Mouse (Mus musculus) small intestine, adult 2 months (tissue): Measurements from ENCODE around the gene Aebp2. TPM values are rescaled to one million over a fixed set of nuclear protein-coding genes. Genes with fewer than 3 reads are reported as not detected.
"Not testable (repeated sequence)": the region's sequence is repeated elsewhere in the genome, so short reads cannot be mapped to it uniquely, and the experiment has no call there.

ENCODE experiments used
- H3K27ac ChIP-seq: fragments of 200-500 bp; 2 replicates; pipeline ENCODE4 v1.5.1; 2012; ENCODE audit warnings: low read depth, low read length, control low read depth, inconsistent platforms; ENCODE audit not compliant: insufficient read depth
- H3K27me3 ChIP-seq: fragments of 200-500 bp; 2 replicates; pipeline ENCODE4 v1.6.1; 2012; ENCODE audit warnings: mild to moderate bottlenecking, moderate library complexity, low read length, inconsistent platforms; ENCODE audit not compliant: control insufficient read depth, insufficient read depth
- H3K36me3 ChIP-seq: fragments of 200-500 bp; 2 replicates; pipeline ENCODE4 v1.6.1; 2012; ENCODE audit warnings: mild to moderate bottlenecking, low read length, control low read depth, inconsistent platforms; ENCODE audit not compliant: control insufficient read depth, insufficient read depth
- H3K4me1 ChIP-seq: fragments of 200-500 bp; 2 replicates; pipeline ENCODE4 v1.6.1; 2012; ENCODE audit warnings: low read length, inconsistent platforms, mixed read lengths; ENCODE audit not compliant: control insufficient read depth, insufficient read depth, insufficient read length
- H3K4me3 ChIP-seq: fragments of 200-500 bp; 2 replicates; pipeline ENCODE4 v1.5.1; 2012; ENCODE audit warnings: low read depth, mild to moderate bottlenecking, control low read depth, inconsistent platforms, low read length, moderate library complexity
- CTCF ChIP-seq: fragments of 200-500 bp; IDR thresholded peaks from 2 replicates; pipeline ENCODE4 v1.5.1; 2012; ENCODE audit warnings: low read depth, mild to moderate bottlenecking, control low read depth, inconsistent platforms, low read length, moderate library complexity, mixed read lengths; ENCODE audit not compliant: insufficient replicate concordance, insufficient read length; ENCODE audit errors: extremely low read depth
- POLR2A ChIP-seq: fragments of 200-500 bp; IDR thresholded peaks from 2 replicates; pipeline ENCODE4 v1.6.1; 2012; ENCODE audit warnings: low read depth, mild to moderate bottlenecking, control low read depth, inconsistent platforms, low read length, moderate library complexity
- WGBS: fragments of 180-500 bp; shearing (Covaris S2); methylation state at CpG from one replicate; pipeline ENCODE4 v1.1.7; 2018; 5-methylcytosine and 5-hydroxymethylcytosine counted together
- polyA plus RNA-seq: library from polyadenylated mRNA; depleted of rRNA; stranded (reverse); fragments of >200 nt; gene quantifications from 2 replicates; pipeline ENCODE4 v1.2.3, GENCODE M21; 2012

Gene Aebp2
- polyA plus RNA-seq, 1 experiment, result 28.4 TPM

DNA sequence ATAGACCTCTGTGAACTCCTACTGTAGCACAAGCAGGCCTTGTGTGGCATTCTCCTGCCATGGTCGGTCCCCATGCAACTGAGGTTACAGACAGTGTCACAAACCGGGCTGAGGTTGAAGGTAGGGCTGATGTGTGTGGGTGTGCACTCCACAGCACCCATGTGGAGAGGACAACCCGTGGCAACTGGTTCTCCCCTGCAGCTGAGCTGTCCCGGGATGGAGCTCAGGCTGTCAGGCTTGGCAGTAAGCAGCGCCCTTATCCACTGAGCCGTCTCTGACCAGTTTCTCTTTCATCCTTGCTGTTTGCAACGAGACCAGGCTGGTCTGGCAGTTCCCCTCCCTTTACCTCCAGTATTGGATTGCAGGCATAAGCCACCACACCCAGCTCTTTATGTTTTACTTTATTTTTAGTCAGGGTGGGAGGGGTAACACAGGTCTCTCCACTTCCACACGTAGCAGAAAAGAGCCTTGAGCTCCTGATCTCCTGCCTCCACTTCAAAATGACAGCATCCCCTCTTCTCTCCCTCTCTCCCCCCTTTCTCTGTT lies 35.7 kb upstream of the Aebp2 start:
- 79% methylated on average over 8 of the region's 8 CpGs for WGBS
- TF ChIP-seq CTCF (no peak), POLR2A (no peak)
- Histone ChIP-seq H3K4me1 (no peaks in the 10 kb centered on the region), H3K4me3 (no peak overlapping the region), H3K36me3 (peaks cover 62% of the 10 kb centered on the region), H3K27ac (no peak overlapping the region), H3K27me3 (no peaks in the 10 kb centered on the region)

DNA sequence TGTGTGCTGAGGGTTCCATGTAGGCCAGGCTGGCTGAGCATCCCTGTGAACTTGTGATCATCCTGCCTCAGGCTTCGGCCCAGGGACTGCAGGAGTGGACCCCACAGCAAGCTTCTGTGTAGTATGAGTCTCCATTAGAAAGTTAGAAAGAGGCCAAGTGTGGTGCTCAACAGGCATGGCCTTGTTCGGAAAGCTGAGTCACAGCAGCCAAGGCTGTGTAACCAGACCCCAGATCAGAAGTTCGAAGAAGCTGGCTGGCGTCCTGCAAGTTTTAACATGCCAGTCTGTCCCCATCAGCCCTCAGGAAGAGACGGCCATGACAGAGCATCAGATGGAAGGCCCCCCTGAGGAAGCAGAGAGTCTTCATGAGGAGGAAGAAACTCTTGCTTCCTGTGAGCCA lies 31.1 kb upstream of the Aebp2 start:
- Histone ChIP-seq H3K4me1 (peaks cover 21% of the 10 kb centered on the region), H3K27me3 (no peaks in the 10 kb centered on the region), H3K4me3 (no peak overlapping the region), H3K27ac (no peak overlapping the region), H3K36me3 (peaks cover 51% of the 10 kb centered on the region)
- WGBS, result 88% methylated on average over 5 of the region's 5 CpGs
- TF ChIP-seq POLR2A, result no peak
- TF ChIP-seq CTCF, result no peak

DNA sequence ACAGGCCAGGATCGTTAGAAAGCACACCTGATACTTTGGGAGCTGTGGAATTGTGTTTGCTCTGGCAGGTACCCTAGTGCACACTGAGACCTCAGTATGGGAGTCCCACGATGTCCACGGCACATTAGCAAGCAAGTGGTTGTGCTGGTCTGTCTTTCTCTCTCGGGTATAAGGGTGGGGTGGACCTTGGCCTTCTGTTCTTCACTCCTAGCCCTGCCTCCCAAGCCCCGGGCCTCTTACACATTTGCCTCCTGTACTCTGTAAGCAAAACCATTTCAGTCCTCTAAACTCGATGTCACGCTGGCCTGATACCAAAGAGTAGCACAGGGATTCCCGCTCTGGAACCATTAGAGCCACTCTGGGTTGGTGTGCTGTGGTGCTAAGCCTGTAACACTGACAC lies 29.8 kb upstream of the Aebp2 start:
- 38% methylated on average over 8 of the region's 8 CpGs for WGBS
- Histone ChIP-seq H3K27me3 (no peaks in the 10 kb centered on the region), H3K36me3 (peaks cover 39% of the 10 kb centered on the region), H3K27ac (peak overlapping the region; percentile 76), H3K4me1 (peaks cover 21% of the 10 kb centered on the region), H3K4me3 (no peak overlapping the region)
- TF ChIP-seq POLR2A, result no peak
- TF ChIP-seq CTCF, result no peak

DNA sequence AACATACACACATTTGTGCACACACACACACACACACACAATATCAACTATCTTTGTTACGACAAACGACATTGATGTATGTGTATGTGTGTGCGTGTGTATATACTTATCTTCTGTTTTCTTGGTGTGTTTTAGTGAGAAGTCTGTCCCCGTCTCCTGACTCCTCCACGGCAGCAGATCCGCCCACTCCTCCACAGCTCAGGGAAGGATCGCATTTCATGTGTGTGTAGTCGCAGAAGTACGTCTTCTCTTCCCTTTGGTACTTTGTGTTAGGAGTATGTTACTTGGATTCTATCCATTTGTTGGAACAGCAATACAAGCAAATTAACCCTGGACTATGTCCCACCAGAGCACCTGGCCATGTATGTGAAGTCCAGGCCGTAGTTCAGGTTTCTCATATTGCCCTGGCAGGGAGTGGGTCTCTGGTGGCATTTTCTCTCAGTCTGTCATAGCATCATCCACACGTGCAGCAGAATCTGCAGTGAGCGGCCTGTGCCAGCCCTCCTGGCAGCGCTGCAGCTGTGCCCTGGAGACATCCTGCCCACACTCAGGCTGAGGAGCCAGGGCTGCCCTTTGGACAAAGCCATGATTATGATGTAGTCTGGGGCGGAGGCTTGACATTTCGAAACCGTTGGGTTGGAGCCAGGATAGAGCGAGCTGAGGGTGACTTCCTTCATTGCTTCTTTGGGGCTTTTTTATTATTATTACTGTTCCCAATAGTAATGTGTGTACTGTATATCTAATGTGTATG lies 28.9 kb upstream of the Aebp2 start:
- peak overlapping the region; percentile 76 for H3K27ac ChIP-seq
- H3K36me3 ChIP-seq, result peaks cover 31% of the 10 kb centered on the region

DNA sequence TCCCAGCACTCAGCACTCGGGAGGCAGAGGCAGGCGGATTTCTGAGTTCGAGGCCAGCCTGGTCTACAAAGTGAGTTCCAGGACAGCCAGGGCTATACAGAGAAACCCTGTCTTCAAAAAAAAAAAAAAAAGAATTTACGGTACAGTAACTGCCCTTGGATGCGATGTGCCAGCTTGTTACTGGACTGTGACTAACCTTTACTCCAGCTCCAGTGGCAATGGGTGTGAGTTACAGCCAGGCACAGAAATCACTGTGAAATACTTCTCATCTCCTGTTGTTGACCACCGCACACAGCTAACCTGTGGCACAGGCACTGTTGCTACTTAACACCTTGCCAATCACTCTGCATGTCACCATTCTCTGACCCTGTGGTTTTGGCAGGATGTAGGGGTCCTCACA lies 26.9 kb upstream of the Aebp2 start:
- Histone ChIP-seq H3K36me3 (peaks cover 20% of the 10 kb centered on the region), H3K4me1 (peaks cover 30% of the 10 kb centered on the region)
- WGBS, result 93% methylated on average over 6 of the region's 6 CpGs
- H3K27me3 ChIP-seq, H3K4me3 ChIP-seq, H3K27ac ChIP-seq: not testable (repeated sequence)

More for the DNA sequence above, 28.9 kb upstream of the Aebp2 start:
- TF ChIP-seq POLR2A (no peak), CTCF (no peak)
- WGBS, result 36% methylated on average over 17 of the region's 17 CpGs
- H3K4me1 ChIP-seq, result peaks cover 24% of the 10 kb centered on the region
- H3K4me3 ChIP-seq, result no peak overlapping the region
- H3K27me3 ChIP-seq, result no peaks in the 10 kb centered on the region

DNA sequence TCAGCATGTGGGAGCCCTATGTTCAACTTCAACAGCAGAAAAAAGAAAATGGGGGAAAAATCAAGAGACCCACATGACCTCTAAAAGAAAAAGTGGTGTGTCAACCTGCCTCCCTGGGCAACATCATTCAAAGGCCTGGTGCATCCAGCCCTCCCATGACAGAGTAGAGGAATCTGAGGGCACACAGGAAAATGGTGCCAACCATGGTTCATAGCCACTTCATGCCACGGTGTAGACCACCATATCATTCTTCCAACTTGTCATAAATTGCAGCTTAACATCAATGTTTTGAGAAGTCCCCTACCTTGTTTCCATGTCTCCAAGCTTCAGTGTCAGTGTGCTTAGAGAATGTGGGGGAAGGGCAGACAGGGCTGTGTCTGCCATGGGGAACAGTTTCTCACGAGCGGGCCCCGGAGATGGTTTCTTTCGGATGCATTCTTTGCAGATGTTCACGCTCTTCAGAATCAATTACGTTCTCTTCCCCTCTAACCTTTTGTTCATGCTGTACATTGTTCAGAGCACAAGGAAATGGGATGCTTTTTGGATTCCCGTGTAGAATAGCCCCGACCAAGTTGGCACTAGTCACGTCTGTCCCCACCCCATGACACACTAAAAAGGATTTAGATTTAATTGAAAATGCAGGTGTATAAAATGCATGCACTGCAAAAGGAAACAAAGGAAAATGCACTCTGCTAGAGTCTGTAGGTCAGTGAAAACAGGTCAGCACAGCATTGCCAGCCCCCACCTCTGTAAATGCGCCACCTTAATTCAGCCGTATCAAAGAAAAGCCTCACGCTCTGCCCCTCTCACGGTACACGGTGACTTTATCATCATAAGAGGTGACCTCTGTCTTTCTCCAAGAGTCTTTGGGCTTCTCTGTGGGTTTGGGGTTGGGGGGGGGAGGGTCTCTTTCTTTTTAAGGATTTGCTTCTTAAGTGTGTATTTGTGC lies 24.8 kb upstream of the Aebp2 start:
- WGBS, result 93% methylated on average over 15 of the region's 15 CpGs
- TF ChIP-seq CTCF, result no peak
- TF ChIP-seq POLR2A, result no peak
- no peaks in the 10 kb centered on the region for H3K27me3 ChIP-seq
- H3K4me3 ChIP-seq, result no peak overlapping the region
- H3K4me1 ChIP-seq, result peaks cover 25% of the 10 kb centered on the region
- no peak overlapping the region for H3K27ac ChIP-seq
- H3K36me3 ChIP-seq, result peaks cover 7% of the 10 kb centered on the region

DNA sequence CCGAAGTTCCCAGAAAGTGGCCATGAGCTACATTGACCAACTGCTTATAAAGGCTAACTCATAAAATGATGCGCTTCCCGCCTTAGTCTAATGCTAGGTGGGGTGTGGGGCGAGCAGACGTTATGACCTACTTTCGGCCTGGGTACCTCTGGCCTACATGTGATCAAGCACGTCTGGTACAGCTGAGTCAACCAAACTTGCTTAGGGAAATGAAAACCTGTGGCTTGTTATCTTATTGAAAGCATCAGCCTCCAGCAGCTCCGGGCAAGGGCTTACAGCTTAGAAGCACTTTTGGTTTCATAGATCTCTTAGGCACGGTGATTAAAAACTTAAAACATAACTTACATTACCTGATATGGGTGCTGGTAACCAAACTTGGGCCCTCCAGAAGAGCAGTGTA lies 23.9 kb upstream of the Aebp2 start:
- H3K27ac ChIP-seq, result no peak overlapping the region
- WGBS, result 65% methylated on average over 9 of the region's 9 CpGs
- peaks cover 7% of the 10 kb centered on the region for H3K36me3 ChIP-seq
- TF ChIP-seq CTCF, result no peak
- peaks cover 17% of the 10 kb centered on the region for H3K4me1 ChIP-seq
- H3K27me3 ChIP-seq, result no peaks in the 10 kb centered on the region
- H3K4me3 ChIP-seq, result no peak overlapping the region
